ENCODE assay signal across 12 mouse cellular contexts in the genomic region with DNA sequence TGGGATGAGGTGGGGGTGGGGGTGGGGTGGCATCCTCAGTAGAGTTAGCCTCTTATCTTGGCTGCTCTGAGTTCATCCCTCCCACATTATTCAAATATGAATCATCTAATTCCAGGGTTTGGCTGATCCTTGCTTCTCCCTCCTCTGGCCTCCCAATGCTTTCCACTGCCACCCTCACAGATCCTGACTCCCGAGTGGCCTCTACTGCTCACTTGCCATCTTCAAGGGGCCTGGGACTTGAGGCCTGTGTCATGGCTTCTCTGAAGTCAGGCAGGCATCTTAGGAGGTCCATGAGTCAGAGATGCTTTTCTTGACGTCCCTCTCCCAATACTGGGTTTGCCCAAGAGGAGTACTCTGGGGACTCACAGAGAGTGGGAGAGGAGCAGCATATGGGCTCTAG. TPM values are rescaled to one million over a fixed set of nuclear protein-coding genes. Genes with fewer than 3 reads are reported as not detected.
DNase-seq lines count a peak whose midpoint lies in the region; ATAC-seq and TF ChIP-seq lines count a peak whose summit lies in the region.
"Had no signal": no experiment of that assay in that cellular context is flagged by ENCODE, and none has a peak within 500 bp of the region (broad histone marks: within the 10 kb centered on the region; RNA-seq: fewer than 3 reads in every experiment).

No protein-coding gene starts in this region.

- no peaks in the 10 kb centered on the region for H3K36me3 ChIP-seq in hindbrain, embryonic 12.5 days
- no peaks in the 10 kb centered on the region for H3K36me3 ChIP-seq in neural tube, embryonic 13.5 days
- H3K36me3 ChIP-seq in limb, embryonic 10.5 days, result no peaks in the 10 kb centered on the region

- H3K9me3 ChIP-seq in hindbrain, embryonic 12.5 days (replicated peaks), result no peaks in the 10 kb centered on the region
- no peaks in the 10 kb centered on the region for H3K9me3 ChIP-seq in neural tube, embryonic 13.5 days
- H3K9me3 ChIP-seq in limb, embryonic 10.5 days (replicated peaks), result no peaks in the 10 kb centered on the region

- no peak for TF ChIP-seq POLR2A in cortical plate, adult 2 months (IDR thresholded peaks at IDR 0.05; ENCODE audit: extremely low read depth, insufficient read depth, low read length)

- H3K9ac ChIP-seq in hindbrain, embryonic 12.5 days, result peak overlapping the region; percentile 75; the same call in 1 of the 2 replicates
- H3K9ac ChIP-seq in neural tube, embryonic 13.5 days, result peak overlapping the region; percentile 18; the same call in 1 of the 2 replicates

- no peak for DNase-seq in layer of hippocampus, adult 2 months (ENCODE audit: low spot score in 2 of 2)
- DNase-seq in layer of hippocampus, postnatal 25 days (ENCODE audit: extremely low spot score in 1 of 2, low spot score in 1 of 2), result no peak
- DNase-seq in limb, embryonic 10.5 days (ENCODE audit: low spot score), result no peak
- no peak for DNase-seq in urinary bladder, postnatal 36 days (ENCODE audit: low spot score in 2 of 2)
- DNase-seq: cerebellum, adult 2 months; thymus, adult 18-20 months had no signal

- peak overlapping the region; percentile 66 for H3K4me3 ChIP-seq in layer of hippocampus, adult 2 months
- H3K4me3 ChIP-seq in cortical plate, adult 2 months (ENCODE audit: insufficient read depth, low read length), result peak overlapping the region; percentile 88
- peak overlapping the region; percentile 47 for H3K4me3 ChIP-seq in hindbrain, embryonic 12.5 days
- H3K4me3 ChIP-seq in neural tube, embryonic 13.5 days, result peak overlapping the region; percentile 52
- no peak overlapping the region for H3K4me3 ChIP-seq in limb, embryonic 10.5 days

- H3K4me1 ChIP-seq in cortical plate, adult 2 months (ENCODE audit: control insufficient read depth, insufficient read depth, low read length), result peaks cover 5% of the 10 kb centered on the region
- H3K4me1 ChIP-seq in hindbrain, embryonic 12.5 days, result peaks cover 43% of the 10 kb centered on the region
- peaks cover 33% of the 10 kb centered on the region for H3K4me1 ChIP-seq in neural tube, embryonic 13.5 days (replicated peaks)
- H3K4me1 ChIP-seq in limb, embryonic 10.5 days, result peaks cover 24% of the 10 kb centered on the region

- no peak for ATAC-seq in hindbrain, embryonic 12.5 days (ENCODE audit: low FRiP score)
- ATAC-seq in neural tube, embryonic 13.5 days (ENCODE audit: low read depth), result no peak
- ATAC-seq: inflammation-experienced regulatory T-cells, adult 6 months; lung, postnatal 0 days had no signal

- 13% methylated on average over 2 of the region's 2 CpGs for WGBS in hindbrain, embryonic 12.5 days
- WGBS in neural tube, embryonic 13.5 days, result 40% methylated on average over 2 of the region's 2 CpGs
- WGBS in limb, embryonic 10.5 days, result 36% methylated on average over 2 of the region's 2 CpGs

- peak overlapping the region; percentile 84 for H3K4me2 ChIP-seq in hindbrain, embryonic 12.5 days (replicated peaks)
- peak overlapping the region; percentile 73 for H3K4me2 ChIP-seq in neural tube, embryonic 13.5 days

- TF ChIP-seq CTCF in layer of hippocampus, adult 2 months (conservative IDR thresholded peaks at IDR 0.05), result no peak
- TF ChIP-seq CTCF in cortical plate, adult 2 months (IDR thresholded peaks at IDR 0.05; ENCODE audit: extremely low read depth, insufficient read depth, low read length), result no peak

- peaks cover 11% of the 10 kb centered on the region for H3K27me3 ChIP-seq in hindbrain, embryonic 12.5 days
- H3K27me3 ChIP-seq in neural tube, embryonic 13.5 days, result 0 out of 2 replicates have a peak, but pooled peaks cover 18% of the 10 kb centered on the region
- H3K27me3 ChIP-seq in limb, embryonic 10.5 days (ENCODE audit: low read depth, poor library complexity, severe bottlenecking), result peaks cover 59% of the 10 kb centered on the region

- peak overlapping the region; percentile 90 for H3K27ac ChIP-seq in layer of hippocampus, adult 2 months
- peak overlapping the region; percentile 57 for H3K27ac ChIP-seq in cortical plate, adult 2 months (ENCODE audit: insufficient read depth, low read length)
- no peak overlapping the region for H3K27ac ChIP-seq in hindbrain, embryonic 12.5 days
- H3K27ac ChIP-seq in neural tube, embryonic 13.5 days (replicated peaks), result no peak overlapping the region
- no peak overlapping the region for H3K27ac ChIP-seq in limb, embryonic 10.5 days

RNA-seq across cellular contexts. Expression of gene Ildr2, which starts 1.7 kb away (rescaled TPM):
- total RNA-seq in layer of hippocampus, adult 2 months (2021), result 10 to 100 TPM; 71.5 to 73.6 TPM
- total RNA-seq in layer of hippocampus, postnatal 25 days (2021), result 10 to 100 TPM; 66.8 to 70.1 TPM
- polyA plus RNA-seq in cortical plate, adult 2 months (2012; rRNA removed), result 27.8 and 28.9 TPM in 2 replicates
- 5.6 and 6.5 TPM in 2 replicates for polyA plus RNA-seq in hindbrain, embryonic 12.5 days (2016; fragmentation: Nextera tagmentation; extraction: Ambion mirVana)
- polyA plus RNA-seq in neural tube, embryonic 13.5 days (2015; fragmentation: Nextera tagmentation; extraction: Ambion mirVana), result 2.3 and 2.5 TPM in 2 replicates
- polyA plus RNA-seq in limb, embryonic 10.5 days (2016; fragmentation: Nextera tagmentation; extraction: Ambion mirVana), result 0.63 and 0.77 TPM in 2 replicates
- polyA plus RNA-seq: inflammation-experienced regulatory T-cells, adult 6 months had no signal

RNA-seq across cellular contexts. Expression of gene Mael, which starts 17.1 kb away (rescaled TPM):
- total RNA-seq in layer of hippocampus, adult 2 months (2021), result not detected
- total RNA-seq in layer of hippocampus, postnatal 25 days (2021), result under 1 TPM in 1 of 2 experiments, not detected in 1; 0.31 TPM
- 0.06 TPM in 1 of 2 replicates, not detected in the other for polyA plus RNA-seq in cortical plate, adult 2 months (2012; rRNA removed)
- polyA plus RNA-seq in hindbrain, embryonic 12.5 days (2016; fragmentation: Nextera tagmentation; extraction: Ambion mirVana), result 0.14 TPM in 1 of 2 replicates, not detected in the other
- polyA plus RNA-seq in neural tube, embryonic 13.5 days (2015; fragmentation: Nextera tagmentation; extraction: Ambion mirVana), result not detected in 2 replicates
- 0.11 TPM in 1 of 2 replicates, not detected in the other for polyA plus RNA-seq in limb, embryonic 10.5 days (2016; fragmentation: Nextera tagmentation; extraction: Ambion mirVana)
- total RNA-seq: left cerebral cortex, postnatal 14 days had no signal
- polyA plus RNA-seq: inflammation-experienced regulatory T-cells, adult 6 months; lung, postnatal 0 days had no signal

Comparison
In these comparisons a context has a peak if more than half of its experiments do, and no peak if none do; other contexts are left out.
1. H3K27ac ChIP-seq: peak in layer of hippocampus, adult 2 months (single experiment) and cortical plate, adult 2 months (single experiment); none in hindbrain, embryonic 12.5 days (single experiment), neural tube, embryonic 13.5 days (single experiment) and limb, embryonic 10.5 days (single experiment).